Mouse (Mus musculus): ENCODE data around the gene Slc4a1.

- TF ChIP-seq POLR2A (IDR thresholded peaks at IDR 0.05; ENCODE audit: extremely low read depth, insufficient read depth, low read length): no peak
- no peak for TF ChIP-seq CTCF (IDR thresholded peaks at IDR 0.05; ENCODE audit: low read depth, low read length)
These were observed 17.5 kb upstream of the Slc4a1 start for GRCm38 (mm10) chr11:102383365-102384136.

Data from liver, adult 2 months (tissue).